Mouse (Mus musculus) midbrain, embryonic 13.5 days (tissue): ENCODE measurements around the gene Tifa. TPM values are rescaled to one million over a fixed set of nuclear protein-coding genes. Genes with fewer than 3 reads are reported as not detected.

Experiments
- ATAC-seq: fragments of 200-750 bp; cut with Nextera tagmentation; 2 replicates; pipeline ENCODE4 v1.8.0; 2017; ENCODE audit warnings: mild to moderate bottlenecking, moderate TSS enrichment, moderate library complexity
- H3K27ac ChIP-seq: fragments of 300-500 bp; sonication (generic); 2 replicates; pipeline ENCODE4 v1.5.1; 2015; ENCODE audit warnings: inconsistent platforms, mild to moderate bottlenecking, moderate library complexity
- H3K27me3 ChIP-seq: fragments of 300-500 bp; sonication (generic); 2 replicates; pipeline ENCODE4 v1.6.1; 2015; ENCODE audit warnings: mild to moderate bottlenecking, inconsistent platforms
- H3K36me3 ChIP-seq: fragments of 300-500 bp; sonication (generic); 2 replicates; pipeline ENCODE4 v1.6.1; 2015; ENCODE audit warnings: mild to moderate bottlenecking, inconsistent platforms
- H3K4me1 ChIP-seq: fragments of 300-500 bp; sonication (generic); replicated peaks from 2 replicates; pipeline ENCODE4 v1.6.1; 2015; ENCODE audit warnings: inconsistent platforms
- H3K4me2 ChIP-seq: fragments of 300-500 bp; sonication (generic); replicated peaks from 2 replicates; pipeline ENCODE4 v1.6.1; 2015; ENCODE audit warnings: moderate library complexity, mild to moderate bottlenecking, inconsistent platforms
- H3K4me3 ChIP-seq: fragments of 300-500 bp; sonication (generic); replicated peaks from 2 replicates; pipeline ENCODE4 v1.5.1; 2015; ENCODE audit warnings: mild to moderate bottlenecking, inconsistent platforms
- H3K9ac ChIP-seq: fragments of 300-500 bp; sonication (generic); replicated peaks from 2 replicates; pipeline ENCODE4 v1.6.1; 2015; ENCODE audit warnings: mild to moderate bottlenecking, inconsistent platforms
- H3K9me3 ChIP-seq: fragments of 300-500 bp; sonication (generic); 2 replicates; pipeline ENCODE4 v1.6.1; 2016; ENCODE audit warnings: mild to moderate bottlenecking, inconsistent platforms
- whole genome bisulfite sequencing: fragments of 180-500 bp; shearing (Covaris S2); methylation state at CpG from one replicate; pipeline ENCODE4 v1.1.7; 2015; 5-methylcytosine and 5-hydroxymethylcytosine counted together
- polyA plus RNA-seq: library from polyadenylated mRNA; unstranded; fragments of >200 nt; fragmentation: Nextera tagmentation; extraction: Ambion mirVana; gene quantifications from 2 replicates; pipeline ENCODE4 v1.2.1, GENCODE M21; 2015

Tifa gene
- polyA plus RNA-seq, 1 experiment from 2014 or later: 3.7 TPM

DNA sequence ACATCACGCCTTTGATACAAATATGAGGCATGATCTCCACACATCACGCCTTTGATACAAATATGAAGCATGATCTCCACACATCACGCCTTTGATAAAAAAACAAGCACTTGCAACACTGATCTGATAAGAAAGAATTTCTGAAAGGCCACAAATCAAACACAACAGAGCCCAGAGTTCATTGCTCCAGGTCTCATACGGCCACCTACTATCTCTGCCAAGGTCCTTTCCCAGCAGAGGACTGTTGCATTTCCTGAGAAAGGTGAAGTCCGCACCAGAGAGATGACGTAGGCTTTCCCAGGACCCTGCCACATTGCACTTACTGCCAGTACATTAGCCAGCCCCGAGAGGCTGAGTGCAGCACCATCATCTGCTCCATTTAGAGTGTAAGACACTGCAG lies 19.5 kb downstream of the Tifa start:
- H3K9ac ChIP-seq: no peak overlapping the region
- no peak overlapping the region for H3K4me2 ChIP-seq
- 96% methylated on average over 7 of the region's 7 CpGs for WGBS
- H3K4me3 ChIP-seq: no peak overlapping the region
- ATAC-seq: no peak
- H3K36me3 ChIP-seq: peaks cover 64% of the 10 kb centered on the region
- no peaks in the 10 kb centered on the region for H3K9me3 ChIP-seq
- no peaks in the 10 kb centered on the region for H3K27me3 ChIP-seq
- H3K4me1 ChIP-seq: no peaks in the 10 kb centered on the region
- H3K27ac ChIP-seq: no peak overlapping the region

DNA sequence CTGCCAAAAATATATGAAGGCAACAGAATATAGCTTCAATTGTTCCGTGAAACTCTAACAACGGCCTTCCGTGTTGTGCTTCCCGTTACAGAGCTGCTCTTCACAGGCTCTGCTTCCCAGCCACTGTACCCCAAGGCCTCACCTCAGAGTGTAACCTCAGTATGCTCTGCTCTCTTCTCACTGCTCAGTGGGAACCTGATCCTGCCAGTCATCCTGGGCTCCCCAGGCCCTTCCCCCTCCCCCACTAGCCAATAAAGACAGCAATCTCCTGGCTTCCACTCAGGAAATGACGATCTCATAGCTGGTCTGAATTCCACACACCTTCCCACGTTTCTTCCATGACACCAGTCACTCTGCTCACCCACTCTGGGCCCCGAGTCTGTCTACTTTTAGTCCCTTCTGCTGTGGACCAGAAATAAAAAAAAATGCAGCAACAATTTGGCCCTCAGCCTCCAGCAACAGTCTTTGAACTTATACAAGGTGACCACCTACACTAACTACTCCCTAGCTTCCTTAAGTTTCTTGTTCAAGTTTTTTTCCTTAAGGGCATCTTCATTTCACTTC lies 27.6 kb downstream of the Tifa start:
- no peaks in the 10 kb centered on the region for H3K27me3 ChIP-seq
- WGBS: 83% methylated on average over 7 of the region's 7 CpGs
- H3K36me3 ChIP-seq: peaks cover 59% of the 10 kb centered on the region
- H3K9ac ChIP-seq: no peak overlapping the region
- H3K4me2 ChIP-seq: no peak overlapping the region
- ATAC-seq: no peak
- H3K4me3 ChIP-seq: no peak overlapping the region
- no peak overlapping the region for H3K27ac ChIP-seq
- no peaks in the 10 kb centered on the region for H3K4me1 ChIP-seq
- no peaks in the 10 kb centered on the region for H3K9me3 ChIP-seq

DNA sequence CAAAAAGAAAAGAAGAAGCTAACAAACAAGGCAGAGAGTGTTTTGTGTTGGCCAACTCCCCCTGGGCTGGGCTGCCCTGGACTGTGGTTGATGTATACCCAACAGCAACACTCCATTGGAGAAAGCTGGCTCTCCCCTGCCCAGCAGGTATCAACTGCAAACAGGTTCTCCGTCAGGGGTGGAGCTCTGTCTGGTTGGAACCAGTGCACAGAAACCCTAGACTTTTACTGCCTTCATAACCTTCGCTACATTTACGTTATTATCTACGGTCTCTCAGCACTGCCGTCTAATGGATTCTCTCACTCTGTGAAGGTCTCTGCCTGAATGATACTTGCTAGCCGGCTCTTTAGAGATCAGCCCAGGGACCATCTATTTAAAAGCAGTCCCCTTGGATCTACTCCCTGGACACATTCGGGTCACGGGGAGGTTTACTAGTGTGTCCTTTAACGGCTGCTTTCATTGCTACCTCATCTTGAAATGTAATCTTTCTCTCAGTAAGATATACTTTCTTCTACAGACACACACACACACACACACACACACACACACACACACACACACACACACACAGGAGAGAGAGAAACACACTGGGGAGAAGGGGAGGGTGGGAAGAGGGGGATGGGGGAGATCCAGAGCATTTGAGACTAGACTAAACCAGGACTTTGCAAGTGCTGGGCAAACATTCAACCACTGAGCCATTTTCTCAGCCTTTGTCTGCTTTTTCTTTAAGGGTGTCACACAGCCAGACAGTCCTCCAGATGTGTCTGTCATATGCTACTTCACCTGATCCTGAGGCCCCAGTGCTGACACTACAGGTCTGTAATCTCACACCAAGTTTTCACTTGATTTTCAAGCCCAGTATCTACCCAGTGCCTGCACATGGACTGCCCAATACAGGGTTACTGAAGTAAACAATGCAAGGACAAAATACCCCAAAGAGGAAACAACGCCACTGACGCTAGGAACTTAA lies 29.4 kb downstream of the Tifa start:
- Histone ChIP-seq H3K27ac (no peak overlapping the region), H3K4me2 (no peak overlapping the region), H3K9me3 (no peaks in the 10 kb centered on the region), H3K9ac (no peak overlapping the region), H3K4me3 (no peak overlapping the region), H3K4me1 (no peaks in the 10 kb centered on the region), H3K27me3 (no peaks in the 10 kb centered on the region), H3K36me3 (peaks cover 46% of the 10 kb centered on the region)
- 84% methylated on average over 11 of the region's 11 CpGs for WGBS
- no peak; the same call in 1 of the 2 replicates for ATAC-seq

DNA sequence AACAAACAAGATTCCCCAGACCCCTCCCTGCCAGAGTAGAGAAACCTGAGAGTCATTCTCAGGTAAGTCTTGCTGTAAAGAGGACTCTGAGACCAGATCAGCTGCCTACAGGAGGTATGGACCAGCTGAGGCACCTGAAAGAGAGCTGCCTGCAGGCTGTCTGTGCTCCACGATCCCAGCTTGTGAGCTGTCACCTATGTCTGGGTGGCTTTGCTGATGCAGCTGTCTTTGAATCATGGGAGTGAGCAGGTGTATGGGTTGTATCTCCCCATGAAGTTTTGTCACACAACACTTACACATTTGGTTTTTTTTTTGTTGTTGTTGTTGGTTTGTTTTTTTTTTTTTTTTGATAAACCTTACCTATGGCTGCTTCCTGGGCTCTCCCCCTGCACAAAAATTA lies 30.8 kb downstream of the Tifa start:
- no peak overlapping the region for H3K4me2 ChIP-seq
- ATAC-seq: no peak
- peaks cover 4% of the 10 kb centered on the region; the same call in 1 of the 2 replicates for H3K4me1 ChIP-seq
- peaks cover 44% of the 10 kb centered on the region for H3K36me3 ChIP-seq
- no peaks in the 10 kb centered on the region for H3K9me3 ChIP-seq
- no peak overlapping the region for H3K9ac ChIP-seq
- H3K27ac ChIP-seq: no peak overlapping the region
- H3K27me3 ChIP-seq: no peaks in the 10 kb centered on the region
- H3K4me3 ChIP-seq: no peak overlapping the region
- WGBS: 90% methylated on average over 1 of the region's 1 CpGs

DNA sequence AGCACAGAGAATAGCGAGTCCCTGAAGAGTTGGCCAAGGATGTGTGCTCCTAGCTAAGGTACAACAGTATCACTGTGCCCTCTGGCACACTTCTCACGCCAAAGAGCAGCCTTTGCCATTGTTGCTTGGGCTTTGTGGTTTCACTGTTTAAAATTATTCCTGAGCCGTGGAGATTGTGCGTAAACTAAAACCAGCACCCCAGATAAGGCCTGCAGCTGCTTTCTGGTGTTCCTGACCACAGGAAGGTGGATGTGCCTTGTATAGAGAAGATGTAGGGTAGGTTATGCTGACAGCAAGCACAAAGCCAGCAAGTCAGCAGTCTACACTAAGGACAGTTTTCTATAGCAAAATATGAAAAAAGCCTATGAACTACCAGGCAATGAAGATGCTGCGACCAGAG lies 31.6 kb downstream of the Tifa start:
- no peaks in the 10 kb centered on the region for H3K27me3 ChIP-seq
- H3K27ac ChIP-seq: no peak overlapping the region
- H3K4me3 ChIP-seq: no peak overlapping the region
- WGBS: 92% methylated on average over 5 of the region's 5 CpGs
- peaks cover 42% of the 10 kb centered on the region for H3K36me3 ChIP-seq
- H3K4me1 ChIP-seq: peaks cover 4% of the 10 kb centered on the region; the same call in 1 of the 2 replicates
- H3K4me2 ChIP-seq: no peak overlapping the region
- H3K9ac ChIP-seq: no peak overlapping the region
- H3K9me3 ChIP-seq: no peaks in the 10 kb centered on the region
- ATAC-seq: no peak

DNA sequence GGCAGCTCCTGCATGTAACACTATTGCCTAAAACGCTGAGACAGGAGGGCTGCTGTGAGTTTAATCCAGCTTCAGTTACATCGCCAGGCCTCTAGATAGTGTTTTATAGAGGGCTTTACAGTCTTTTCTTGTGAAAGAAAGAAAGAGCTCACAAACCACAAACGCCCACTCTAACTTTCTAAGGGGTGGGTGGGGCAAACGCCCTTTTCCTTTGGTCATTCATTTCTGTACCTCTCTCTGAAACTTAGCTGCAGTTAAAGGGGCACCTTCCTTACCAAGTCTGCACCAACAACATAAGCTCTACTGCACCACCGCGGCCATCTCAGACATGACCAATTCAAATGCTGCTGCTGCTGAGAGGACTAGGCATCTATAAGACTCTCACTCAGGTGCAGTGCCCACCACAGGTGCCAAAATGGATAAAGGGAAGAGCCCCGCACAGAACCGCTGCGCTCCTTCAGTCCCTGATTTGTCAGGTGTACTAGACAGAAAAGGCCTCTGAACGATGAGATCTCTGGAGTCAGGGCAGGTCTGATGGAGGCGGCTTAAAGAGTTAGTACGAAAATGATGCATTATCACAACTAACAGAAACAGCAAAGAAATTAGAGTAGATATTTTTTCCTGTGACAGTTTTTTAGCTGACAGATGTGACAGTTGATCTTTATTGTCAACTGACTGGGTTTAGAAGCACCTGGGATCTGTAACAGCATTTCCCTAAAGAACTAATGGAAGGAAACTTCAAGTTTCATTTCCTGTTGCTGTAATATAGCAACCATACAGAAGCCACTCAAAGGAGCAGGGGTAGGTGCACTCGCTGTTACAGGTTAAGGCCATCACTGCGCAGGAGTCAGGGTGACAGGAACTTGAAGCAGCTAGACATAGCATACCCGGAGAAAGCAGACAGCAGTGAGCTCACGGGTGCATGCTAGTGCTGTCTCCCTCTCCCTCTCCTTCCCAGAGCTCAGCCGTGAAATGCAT lies 34.6 kb downstream of the Tifa start:
- Histone ChIP-seq H3K4me1 (peaks cover 18% of the 10 kb centered on the region), H3K27me3 (no peaks in the 10 kb centered on the region), H3K9ac (no peak overlapping the region), H3K4me2 (no peak overlapping the region), H3K27ac (no peak overlapping the region), H3K4me3 (no peak overlapping the region), H3K9me3 (no peaks in the 10 kb centered on the region), H3K36me3 (peaks cover 25% of the 10 kb centered on the region)
- ATAC-seq: 0 out of 2 replicates have a peak, but pooled peaks have one; percentile 17
- WGBS: 83% methylated on average over 17 of the region's 17 CpGs

DNA sequence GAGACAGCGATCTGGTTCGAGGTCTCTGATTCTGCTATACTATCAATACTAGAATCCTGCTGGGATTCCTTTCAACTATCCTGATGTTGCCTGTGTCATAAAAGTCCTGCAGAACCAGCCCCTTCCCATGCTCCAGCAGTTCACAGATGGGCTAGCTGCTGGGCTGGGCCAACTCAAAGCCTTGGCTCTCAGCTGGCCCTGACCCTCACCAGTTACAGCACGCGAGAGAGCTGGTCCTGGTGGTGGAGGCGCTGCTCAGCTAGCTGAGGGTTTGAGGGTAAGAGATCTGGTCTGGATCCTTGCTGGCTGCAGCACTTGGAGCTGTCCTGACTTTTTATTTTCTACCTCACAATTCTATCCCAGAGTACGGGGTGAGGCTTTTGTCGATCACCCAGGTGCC lies 36.9 kb downstream of the Tifa start:
- H3K9ac ChIP-seq: no peak overlapping the region

DNA sequence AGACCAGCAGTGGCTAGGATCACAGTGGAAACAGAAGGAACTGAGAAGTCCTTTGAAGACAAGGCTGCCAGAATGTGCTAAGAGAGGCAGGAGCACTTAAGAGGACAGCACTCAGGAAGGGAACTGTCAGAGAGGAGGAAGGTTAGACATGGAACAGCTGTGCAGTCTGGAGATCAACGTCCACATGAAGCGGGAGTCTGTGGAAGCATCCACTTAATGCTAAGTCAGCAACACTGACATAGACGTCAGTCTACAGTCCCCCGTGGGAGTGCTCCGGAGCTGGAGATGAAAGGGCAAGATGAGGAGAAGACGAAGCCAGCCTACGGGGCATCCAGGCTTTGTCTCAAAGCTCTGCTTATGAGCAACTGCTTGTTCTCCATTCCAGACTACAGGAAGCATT lies 37.5 kb downstream of the Tifa start:
- Histone ChIP-seq H3K27me3 (no peaks in the 10 kb centered on the region), H3K4me2 (no peak overlapping the region), H3K9me3 (no peaks in the 10 kb centered on the region), H3K36me3 (peaks cover 5% of the 10 kb centered on the region), H3K9ac (no peak overlapping the region), H3K4me3 (no peak overlapping the region), H3K27ac (peak overlapping the region; percentile 59), H3K4me1 (peaks cover 18% of the 10 kb centered on the region)
- WGBS: 40% methylated on average over 7 of the region's 7 CpGs
- peak; percentile 76 for ATAC-seq

More for the DNA sequence above, 36.9 kb downstream of the Tifa start:
- Histone ChIP-seq H3K36me3 (peaks cover 9% of the 10 kb centered on the region), H3K27me3 (no peaks in the 10 kb centered on the region), H3K9me3 (no peaks in the 10 kb centered on the region), H3K27ac (no peak overlapping the region; the same call in 1 of the 2 replicates), H3K4me2 (no peak overlapping the region), H3K4me3 (no peak overlapping the region), H3K4me1 (peaks cover 18% of the 10 kb centered on the region)
- WGBS: 82% methylated on average over 7 of the region's 7 CpGs
- ATAC-seq: 0 out of 2 replicates have a peak, but pooled peaks have one; percentile 34

DNA sequence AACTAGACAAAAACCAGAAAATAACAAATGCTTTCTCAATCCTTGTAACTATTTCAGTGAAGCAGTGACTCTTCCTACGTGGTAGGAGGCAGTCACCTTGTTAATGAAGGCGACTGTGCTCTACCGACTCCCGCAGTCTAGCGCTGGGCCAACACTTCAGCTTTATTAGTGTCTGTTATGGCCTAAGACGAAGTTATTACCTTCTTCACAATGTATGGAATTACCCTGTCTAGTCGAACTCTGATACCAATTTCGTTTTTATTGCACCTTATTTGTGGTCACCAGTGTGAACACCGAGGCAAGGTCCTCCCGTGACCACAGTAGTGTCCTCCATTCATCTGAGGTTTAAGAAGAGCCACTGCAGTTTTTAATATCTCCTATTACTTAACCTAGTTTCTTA lies 40.6 kb downstream of the Tifa start:
- Histone ChIP-seq H3K27me3 (no peaks in the 10 kb centered on the region), H3K27ac (no peak overlapping the region), H3K4me2 (no peak overlapping the region), H3K9me3 (no peaks in the 10 kb centered on the region), H3K4me3 (no peak overlapping the region), H3K4me1 (peaks cover 30% of the 10 kb centered on the region), H3K36me3 (peaks cover 5% of the 10 kb centered on the region; the same call in 1 of the 2 replicates), H3K9ac (no peak overlapping the region)
- ATAC-seq: no peak
- 95% methylated on average over 10 of the region's 10 CpGs for WGBS

DNA sequence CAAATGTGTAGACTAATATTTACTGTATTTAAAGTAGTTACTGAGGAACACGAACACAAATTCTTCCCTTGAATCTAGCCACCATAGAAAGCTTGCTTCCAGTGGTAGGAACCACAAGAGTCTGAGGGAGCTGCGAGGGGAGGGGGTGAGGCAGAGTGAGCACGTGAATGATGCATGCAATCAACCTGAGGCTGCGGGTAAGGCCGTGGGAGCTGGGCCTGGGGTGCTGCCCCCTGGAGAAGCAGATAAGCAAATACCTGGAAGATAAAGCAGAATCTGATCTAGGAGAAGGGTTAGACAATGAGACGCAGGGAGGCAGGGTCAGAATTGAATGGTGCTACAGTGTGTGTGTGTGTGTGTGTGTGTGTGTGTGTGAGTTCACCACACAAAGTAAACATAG lies 41.5 kb downstream of the Tifa start:
- Histone ChIP-seq H3K4me2 (no peak overlapping the region), H3K9me3 (no peaks in the 10 kb centered on the region), H3K9ac (no peak overlapping the region), H3K27ac (no peak overlapping the region), H3K4me1 (peaks cover 38% of the 10 kb centered on the region), H3K27me3 (no peaks in the 10 kb centered on the region), H3K36me3 (peaks cover 5% of the 10 kb centered on the region; the same call in 1 of the 2 replicates), H3K4me3 (no peak overlapping the region)
- ATAC-seq: no peak
- 62% methylated on average over 6 of the region's 6 CpGs for WGBS

DNA sequence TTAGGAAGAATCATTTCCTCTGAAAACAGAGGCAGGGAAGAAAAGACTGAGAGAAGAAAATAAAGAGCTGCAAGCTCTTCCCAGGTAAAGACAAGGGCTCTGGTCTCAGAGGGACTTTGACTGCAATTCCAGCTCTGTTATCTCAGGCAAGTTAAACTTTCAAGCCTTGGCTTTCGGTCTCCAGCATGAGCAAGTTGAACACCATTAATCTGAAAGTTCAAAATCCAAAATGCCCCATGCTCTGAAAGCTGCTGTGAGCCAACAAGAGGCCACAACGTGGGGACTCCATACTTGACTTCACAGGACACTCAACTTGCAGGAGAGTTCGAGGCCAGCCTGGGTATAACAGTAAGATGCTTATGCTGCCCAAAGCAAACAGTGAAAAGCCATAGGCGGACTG lies 44.4 kb downstream of the Tifa start:
- no peak overlapping the region for H3K27ac ChIP-seq
- 87% methylated on average over 4 of the region's 4 CpGs for WGBS
- ATAC-seq: no peak
- H3K4me2 ChIP-seq: no peak overlapping the region
- no peaks in the 10 kb centered on the region for H3K9me3 ChIP-seq
- H3K36me3 ChIP-seq: peaks cover 5% of the 10 kb centered on the region; the same call in 1 of the 2 replicates
- no peak overlapping the region for H3K4me3 ChIP-seq
- H3K9ac ChIP-seq: no peak overlapping the region
- no peaks in the 10 kb centered on the region for H3K27me3 ChIP-seq
- H3K4me1 ChIP-seq: peaks cover 37% of the 10 kb centered on the region
